Mouse (Mus musculus) G1E (cell line): ENCODE measurements at regions not wholly inside any gene's neighbourhood (a gene's known extent, or its start where the extent isn't known, plus 50 kb on each side); places are given as distances from the start of the nearest gene placed in this dataset.

ENCODE experiments used
- ATAC-seq: 2 replicates; pipeline ENCODE4 v1.8.0; 2016; ENCODE audit warnings: mild to moderate bottlenecking; ENCODE audit not compliant: insufficient number of reproducible peaks, poor library complexity, low FRiP score, severe bottlenecking; ENCODE audit errors: extremely low read depth
- DNase-seq: peaks from one replicate; pipeline ENCODE4 v3.0.0; 2012; ENCODE audit warnings: low spot score
- H3K27me3 ChIP-seq: 2 replicates; pipeline ENCODE4 v1.6.1; 2012; ENCODE audit warnings: mild to moderate bottlenecking, low read length, inconsistent platforms; ENCODE audit not compliant: insufficient read depth
- H3K36me3 ChIP-seq: replicated peaks from 2 replicates; pipeline ENCODE3; 2012; ENCODE audit warnings: mild to moderate bottlenecking, inconsistent platforms
- H3K4me1 ChIP-seq: 2 replicates; pipeline ENCODE4 v1.6.1; 2012; ENCODE audit warnings: low read depth, low read length, inconsistent platforms, mixed read lengths; ENCODE audit not compliant: insufficient read depth
- H3K4me3 ChIP-seq: 2 replicates; pipeline ENCODE4 v1.5.1; 2012; ENCODE audit warnings: low read depth, mild to moderate bottlenecking, inconsistent platforms, low read length, moderate library complexity, mixed read lengths
- H3K9me3 ChIP-seq: replicated peaks from 2 replicates; pipeline ENCODE4 v1.6.1; 2012; ENCODE audit warnings: inconsistent platforms
- CTCF ChIP-seq: IDR thresholded peaks from 2 replicates; pipeline ENCODE4 v1.5.1; 2012; ENCODE audit warnings: low read depth, low read length, inconsistent platforms, mixed read lengths
- GATA1 ChIP-seq: IDR thresholded peaks from 2 replicates; pipeline ENCODE4 v1.6.1; 2012; ENCODE audit warnings: borderline replicate concordance, low read length, inconsistent platforms, mixed read lengths
- GATA2 ChIP-seq: IDR thresholded peaks from 2 replicates; pipeline ENCODE4 v1.6.1; 2012; ENCODE audit warnings: low read depth, low read length, inconsistent platforms, borderline replicate concordance
- POLR2AphosphoS5 ChIP-seq: IDR thresholded peaks from 2 replicates; pipeline ENCODE4 v1.6.1; 2012; ENCODE audit warnings: low read depth, low read length, inconsistent platforms; ENCODE audit not compliant: insufficient replicate concordance
- TAL1 ChIP-seq: conservative IDR thresholded peaks from 2 replicates; pipeline ENCODE4 v1.6.1; 2012; ENCODE audit warnings: low read depth, low read length, inconsistent platforms, mixed read lengths

GRCm38 (mm10) chr6:117252361-117252760, 84.0 kb downstream of the Cxcl12 start:
- Histone ChIP-seq H3K27me3 (no peaks in the 10 kb centered on the region), H3K36me3 (no peaks in the 10 kb centered on the region), H3K4me3 (no peak overlapping the region), H3K9me3 (peaks cover 68% of the 10 kb centered on the region), H3K4me1 (no peaks in the 10 kb centered on the region)
- DNase-seq (no peak), ATAC-seq (no peak)
- no peak for TF ChIP-seq GATA2
- TF ChIP-seq CTCF, result no peak
- no peak for TF ChIP-seq TAL1
- TF ChIP-seq POLR2AphosphoS5, result no peak
- TF ChIP-seq GATA1, result no peak

GRCm38 (mm10) chr6:117253036-117253435, 84.7 kb downstream of the Cxcl12 start:
- Histone ChIP-seq H3K9me3 (peaks cover 68% of the 10 kb centered on the region), H3K4me3 (no peak overlapping the region), H3K4me1 (no peaks in the 10 kb centered on the region), H3K36me3 (no peaks in the 10 kb centered on the region), H3K27me3 (no peaks in the 10 kb centered on the region)
- ATAC-seq, result no peak
- TF ChIP-seq GATA2, result no peak
- no peak for TF ChIP-seq CTCF
- TF ChIP-seq POLR2AphosphoS5, result no peak
- TF ChIP-seq GATA1, result no peak
- no peak for TF ChIP-seq TAL1
- no peak for DNase-seq

- H3K4me1 ChIP-seq, result no peaks in the 10 kb centered on the region
- no peak for DNase-seq
Observed at GRCm38 (mm10) chr6:117253586-117254330, 85.4 kb downstream of the Cxcl12 start.

GRCm38 (mm10) chr6:117254620-117255228, 86.4 kb downstream of the Cxcl12 start:
- peaks cover 53% of the 10 kb centered on the region for H3K9me3 ChIP-seq
- no peak for DNase-seq
- no peak overlapping the region for H3K4me3 ChIP-seq
- ATAC-seq, result no peak
- no peaks in the 10 kb centered on the region for H3K4me1 ChIP-seq
- H3K36me3 ChIP-seq, result no peaks in the 10 kb centered on the region
- no peaks in the 10 kb centered on the region for H3K27me3 ChIP-seq
- TF ChIP-seq POLR2AphosphoS5, result no peak
- no peak for TF ChIP-seq TAL1
- no peak for TF ChIP-seq GATA1

More at GRCm38 (mm10) chr6:117253586-117254330, 85.4 kb downstream of the Cxcl12 start:
- Histone ChIP-seq H3K9me3 (peaks cover 62% of the 10 kb centered on the region), H3K27me3 (no peaks in the 10 kb centered on the region), H3K36me3 (no peaks in the 10 kb centered on the region), H3K4me3 (no peak overlapping the region)
- TF ChIP-seq GATA1, result no peak
- no peak for TF ChIP-seq TAL1
- no peak for TF ChIP-seq POLR2AphosphoS5
- no peak for TF ChIP-seq CTCF
- TF ChIP-seq GATA2, result no peak
- ATAC-seq, result no peak

- ATAC-seq, result no peak
- TF ChIP-seq GATA1 (no peak), CTCF (no peak), GATA2 (no peak), POLR2AphosphoS5 (no peak), TAL1 (no peak)
- no peak for DNase-seq
- H3K4me1 ChIP-seq, result no peaks in the 10 kb centered on the region
- H3K36me3 ChIP-seq, result no peaks in the 10 kb centered on the region
- H3K27me3 ChIP-seq, result no peaks in the 10 kb centered on the region
- peaks cover 46% of the 10 kb centered on the region for H3K9me3 ChIP-seq
- H3K4me3 ChIP-seq, result no peak overlapping the region
Observed at GRCm38 (mm10) chr6:117255399-117256098, 87.2 kb downstream of the Cxcl12 start.

- no peaks in the 10 kb centered on the region for H3K27me3 ChIP-seq
- ATAC-seq, result no peak
- DNase-seq, result no peak
- H3K36me3 ChIP-seq, result no peaks in the 10 kb centered on the region
- TF ChIP-seq CTCF (no peak), POLR2AphosphoS5 (no peak), GATA2 (no peak), TAL1 (no peak), GATA1 (no peak)
- H3K9me3 ChIP-seq, result peaks cover 45% of the 10 kb centered on the region
- H3K4me1 ChIP-seq, result no peaks in the 10 kb centered on the region
- no peak overlapping the region for H3K4me3 ChIP-seq
Observed at GRCm38 (mm10) chr6:117256099-117256471, 87.8 kb downstream of the Cxcl12 start.
